Mouse (Mus musculus) kidney, postnatal 36 days (tissue): ENCODE results near the gene Rpl32.

ENCODE experiments used
- DNase-seq, 2 experiments: peaks; one replicate each; pipeline ENCODE4 v3.0.0; 2021 to 2022; ENCODE audit warnings: mixed read lengths in 2 of 2

Gene Rpl32

DNA sequence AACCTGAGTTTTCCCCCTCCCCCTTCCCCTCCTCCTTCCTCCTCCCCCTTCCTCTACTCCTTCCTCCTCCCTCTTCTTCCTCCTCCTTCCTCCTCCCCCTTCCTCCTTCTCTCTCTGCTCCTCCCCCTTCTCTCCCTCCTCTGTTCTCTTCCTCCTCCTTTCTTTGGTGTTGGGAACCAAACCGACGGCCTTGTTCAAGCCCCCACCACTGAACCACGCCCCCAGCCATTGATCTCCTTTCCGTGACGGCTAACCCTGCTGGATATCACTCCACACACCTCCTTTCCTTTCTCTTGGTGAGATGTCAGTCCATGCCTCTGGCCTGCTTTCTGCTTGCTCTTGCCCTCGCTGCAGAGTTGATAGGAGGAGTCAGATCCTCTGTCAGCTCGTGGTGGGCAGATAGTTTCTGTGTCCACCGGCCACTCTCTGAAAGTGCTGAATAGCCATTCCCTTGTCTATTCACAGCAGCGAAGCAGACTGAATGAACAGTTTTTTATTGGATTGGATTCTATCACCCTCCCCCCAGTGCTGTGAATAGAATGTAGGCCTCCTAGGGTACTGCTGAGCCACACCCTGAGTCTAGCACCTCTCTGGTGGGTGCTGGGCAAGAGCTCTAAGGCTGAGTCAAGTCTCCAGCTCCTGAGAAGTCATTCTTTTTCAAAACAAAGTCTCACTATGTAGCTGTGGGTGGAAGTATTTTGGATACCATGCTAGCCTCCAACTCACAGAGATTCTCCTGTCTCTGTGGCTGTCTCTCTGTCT is 46.4 kb downstream of the Rpl32 start, which contains the start of gene Tmem40:
TSS of gene Tmem40 (minus strand) at position 416 of the 762 bp plus-strand sequence.
- DNase-seq: no peak

DNA sequence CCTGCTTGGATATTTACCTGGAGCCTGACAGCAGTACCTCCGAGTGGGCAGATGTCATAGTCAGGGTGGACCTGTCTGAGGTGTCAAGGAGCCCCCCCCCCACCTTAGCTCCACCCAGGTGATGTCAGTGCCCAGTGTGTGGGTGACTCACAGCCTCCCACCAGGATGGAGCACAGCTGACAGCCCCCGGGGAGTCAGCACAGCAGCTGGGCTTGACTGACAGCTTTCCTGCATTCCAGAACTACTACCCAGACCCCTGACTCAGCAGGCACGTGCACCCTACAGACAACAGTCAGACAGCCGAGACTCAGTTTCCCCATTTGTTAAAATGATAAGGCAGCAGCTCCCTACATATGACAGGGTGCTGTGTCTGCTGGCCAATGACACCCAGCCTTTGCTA is 47.6 kb downstream of the Rpl32 start:
- DNase-seq: no peak

DNA sequence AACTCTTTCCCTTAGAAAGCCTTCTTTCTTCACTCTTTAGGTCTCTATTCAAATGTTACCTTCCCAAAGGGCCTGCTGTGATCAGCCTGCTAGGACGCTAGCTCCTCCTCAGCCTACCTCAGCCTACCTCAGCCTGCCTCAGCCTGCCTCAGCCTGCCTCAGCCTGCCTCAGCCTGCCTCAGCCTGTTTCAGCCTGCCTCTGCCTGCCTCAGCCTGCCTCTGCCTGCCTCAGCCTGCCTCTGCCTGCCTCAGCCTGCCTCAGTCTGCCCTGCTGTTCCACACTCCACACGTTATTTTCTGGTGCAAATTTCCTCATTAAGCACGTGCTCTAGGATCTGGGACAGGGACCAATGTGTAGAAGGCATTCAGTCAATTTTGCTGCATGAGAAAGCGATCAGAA is 48.4 kb downstream of the Rpl32 start:
- no peak for DNase-seq

DNA sequence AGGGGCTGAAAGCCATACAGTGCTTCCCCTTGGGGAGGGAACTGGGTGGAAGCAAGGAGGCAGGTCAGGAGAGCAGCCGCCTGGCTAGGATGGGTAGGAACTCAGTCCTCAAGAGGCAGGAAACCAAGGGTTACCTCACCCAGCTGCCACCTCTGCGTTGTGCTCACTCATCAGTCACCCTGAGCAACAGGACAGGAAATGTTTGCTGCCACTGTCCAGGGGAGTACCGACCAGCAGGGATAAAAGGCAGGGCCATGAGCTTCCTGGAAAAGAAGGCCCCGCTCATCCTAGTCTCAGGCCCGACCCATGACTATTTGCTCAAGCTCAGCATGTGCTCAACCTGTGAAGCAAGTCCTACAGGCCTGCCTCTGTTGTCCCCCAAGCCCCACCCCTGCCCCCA is 49.1 kb downstream of the Rpl32 start:
- peak in 1 of 2 experiments; percentile 11 for DNase-seq

DNA sequence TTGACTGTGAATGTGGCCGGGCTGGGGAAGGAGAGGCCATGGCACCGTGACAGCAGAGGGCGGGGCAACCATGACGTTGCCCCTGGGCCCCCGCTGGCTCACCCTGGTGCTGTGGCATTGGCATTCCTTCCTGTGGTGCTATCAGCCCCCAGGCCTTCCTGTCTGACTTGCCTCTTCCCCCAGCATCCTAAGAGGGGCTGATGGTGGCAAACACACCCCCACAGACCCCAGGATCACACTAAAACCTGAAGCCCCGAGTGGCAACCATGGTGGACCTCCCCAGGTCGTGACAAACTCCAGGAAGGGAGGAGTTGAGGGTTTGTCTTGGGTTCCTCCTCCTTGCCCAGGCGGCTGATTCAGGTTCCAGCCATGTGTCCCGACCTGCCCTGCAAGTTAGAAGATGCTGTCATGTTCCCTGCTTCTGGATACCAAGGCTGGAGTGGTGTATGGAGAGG is 49.5 kb downstream of the Rpl32 start:
- no peak for DNase-seq

DNA sequence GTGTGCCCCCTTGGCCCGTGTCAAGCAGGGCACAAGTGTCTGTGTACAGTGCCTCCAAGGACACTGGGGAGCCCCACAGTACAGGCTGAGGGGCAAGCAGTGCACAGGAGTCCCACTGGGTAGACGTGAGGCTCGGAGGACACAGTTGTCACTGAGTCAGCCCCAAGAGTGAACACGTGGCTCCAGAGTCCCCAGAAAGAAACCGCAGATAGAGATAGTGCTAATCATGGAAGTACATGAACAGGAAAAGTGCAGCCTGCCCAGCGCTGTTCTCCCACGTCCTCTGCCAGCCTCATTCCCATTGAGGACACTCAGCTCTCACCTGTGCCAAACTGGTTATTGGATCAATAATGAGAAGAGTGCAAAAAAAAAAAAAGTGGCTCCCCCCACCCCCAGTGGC is 53.0 kb downstream of the Rpl32 start:
- no peak for DNase-seq
